Mouse (Mus musculus): ENCODE measurements around the gene Iqsec3.

- TF ChIP-seq MAX (IDR thresholded peaks at IDR 0.05) (no peak), CTCF (IDR thresholded peaks at IDR 0.05; ENCODE audit: control insufficient read depth, insufficient read depth, insufficient read length) (no peak), CEBPB (IDR thresholded peaks at IDR 0.05; ENCODE audit: low read depth) (no peak), FOSL1 (IDR thresholded peaks at IDR 0.05; ENCODE audit: insufficient read depth, low read length, poor library complexity, severe bottlenecking) (no peak)
Measured at GRCm38 (mm10) chr6:121440696-121441220, 32.7 kb downstream of the Iqsec3 start.

Data from C2C12 (cell line).